Mouse (Mus musculus) hindbrain, embryonic 10.5 days (tissue): ENCODE data around the gene Ugt1a6a. TPM values are rescaled to one million over a fixed set of nuclear protein-coding genes. Genes with fewer than 3 reads are reported as not detected.

ENCODE experiments used
- DNase-seq: peaks from one replicate; pipeline ENCODE4 v3.0.0-alpha.2; 2017; ENCODE audit warnings: low spot score
- H3K27ac ChIP-seq: fragments of 300-500 bp; sonication (generic); 2 replicates; pipeline ENCODE4 v1.5.1; 2016; ENCODE audit warnings: mild to moderate bottlenecking, moderate library complexity
- H3K27me3 ChIP-seq: fragments of 300-500 bp; sonication (generic); 2 replicates; pipeline ENCODE4 v1.6.1; 2016; ENCODE audit warnings: mild to moderate bottlenecking; ENCODE audit not compliant: poor library complexity, insufficient read depth, severe bottlenecking
- H3K36me3 ChIP-seq: fragments of 300-500 bp; sonication (generic); 2 replicates; pipeline ENCODE4 v1.6.1; 2016; ENCODE audit warnings: mild to moderate bottlenecking, moderate library complexity
- H3K4me1 ChIP-seq: fragments of 300-500 bp; sonication (generic); replicated peaks from 2 replicates; pipeline ENCODE4 v1.6.1; 2016; ENCODE audit warnings: mild to moderate bottlenecking
- H3K4me3 ChIP-seq: fragments of 300-500 bp; sonication (generic); 2 replicates; pipeline ENCODE4 v1.5.1; 2016; ENCODE audit warnings: mild to moderate bottlenecking, moderate library complexity
- H3K9me3 ChIP-seq: fragments of 300-500 bp; sonication (generic); 2 replicates; pipeline ENCODE4 v1.6.1; 2016; ENCODE audit warnings: mild to moderate bottlenecking, moderate library complexity
- WGBS: fragments of 180-500 bp; shearing (Covaris S2); methylation state at CpG from one replicate; pipeline ENCODE4 v1.1.7; 2016; 5-methylcytosine and 5-hydroxymethylcytosine counted together
- polyA plus RNA-seq: library from polyadenylated mRNA; unstranded; fragments of >200 nt; fragmentation: Nextera tagmentation; extraction: Ambion mirVana; gene quantifications from 2 replicates; pipeline ENCODE4 v1.2.1, GENCODE M21; 2016

The Ugt1a6a gene
- polyA plus RNA-seq, 1 experiment from 2014 or later = 0.31 TPM

- WGBS = 67% methylated on average over 4 of the region's 4 CpGs
- Histone ChIP-seq H3K36me3 (no peaks in the 10 kb centered on the region), H3K4me1 (no peaks in the 10 kb centered on the region), H3K27me3 (no peaks in the 10 kb centered on the region), H3K27ac (no peak overlapping the region), H3K9me3 (peaks cover 98% of the 10 kb centered on the region), H3K4me3 (no peak overlapping the region)
- no peak for DNase-seq
Measured at GRCm38 (mm10) chr1:88235894-88236415, 101.3 kb downstream of the Ugt1a6a start.

- Histone ChIP-seq H3K27me3 (no peaks in the 10 kb centered on the region), H3K9me3 (peaks cover 98% of the 10 kb centered on the region), H3K27ac (no peak overlapping the region), H3K4me3 (no peak overlapping the region), H3K36me3 (no peaks in the 10 kb centered on the region), H3K4me1 (no peaks in the 10 kb centered on the region)
- no peak for DNase-seq
- WGBS = 79% methylated on average over 5 of the region's 5 CpGs
Measured at GRCm38 (mm10) chr1:88237311-88237710, 102.7 kb downstream of the Ugt1a6a start.

DNA sequence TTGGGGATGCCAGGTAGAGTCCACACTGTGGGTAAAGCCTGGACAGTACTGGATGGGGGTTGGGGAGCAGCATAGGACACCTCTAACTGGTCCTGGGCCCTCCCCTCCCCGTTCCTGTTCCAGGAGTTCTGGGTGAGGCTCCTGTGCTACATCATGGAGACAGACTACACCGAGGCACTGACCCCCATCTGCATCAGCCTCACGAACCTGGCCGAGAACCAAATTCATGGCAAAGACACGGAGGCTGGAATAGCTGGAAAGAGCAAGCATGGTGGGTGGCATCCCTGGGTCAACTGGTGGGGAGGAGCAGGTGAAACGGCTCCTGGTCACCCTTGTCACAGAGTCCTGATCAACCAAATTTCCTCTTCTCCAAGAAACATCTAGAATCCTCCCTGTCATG is 104.2 kb downstream of the Ugt1a6a start:
- H3K4me1 ChIP-seq = no peaks in the 10 kb centered on the region
- DNase-seq = no peak
- H3K4me3 ChIP-seq = no peak overlapping the region
- H3K27me3 ChIP-seq = no peaks in the 10 kb centered on the region
- H3K9me3 ChIP-seq = peaks cover 97% of the 10 kb centered on the region
- no peak overlapping the region for H3K27ac ChIP-seq
- H3K36me3 ChIP-seq = no peaks in the 10 kb centered on the region
- 80% methylated on average over 6 of the region's 6 CpGs for WGBS

- 75% methylated on average over 5 of the region's 5 CpGs for WGBS
Measured at GRCm38 (mm10) chr1:88240072-88240471, 105.5 kb downstream of the Ugt1a6a start.

DNA sequence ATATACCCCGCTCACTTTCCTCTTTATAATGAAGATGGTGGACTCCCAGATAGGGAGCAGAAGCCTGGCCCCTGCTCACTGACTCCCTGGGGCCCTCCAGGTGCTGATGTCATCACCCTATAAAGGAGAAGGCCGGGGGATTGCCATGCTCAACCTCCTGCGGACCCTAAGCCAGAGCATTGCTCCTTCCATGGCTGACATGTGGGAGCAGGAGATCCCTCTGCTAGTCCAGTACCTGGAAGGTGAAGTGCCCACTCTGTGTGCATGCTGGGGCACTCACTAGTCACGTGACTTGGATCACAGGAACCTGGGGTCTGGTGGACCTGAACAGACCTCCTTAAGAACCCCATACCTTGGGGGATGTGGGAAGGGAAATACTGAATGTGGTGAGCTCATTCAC is 106.0 kb downstream of the Ugt1a6a start:
- H3K36me3 ChIP-seq = no peaks in the 10 kb centered on the region
- no peak for DNase-seq
- H3K27me3 ChIP-seq = no peaks in the 10 kb centered on the region
- no peaks in the 10 kb centered on the region for H3K4me1 ChIP-seq
- H3K9me3 ChIP-seq = peaks cover 97% of the 10 kb centered on the region
- H3K4me3 ChIP-seq = no peak overlapping the region
- no peak overlapping the region for H3K27ac ChIP-seq
- WGBS = 77% methylated on average over 4 of the region's 4 CpGs

More at GRCm38 (mm10) chr1:88240072-88240471, 105.5 kb downstream of the Ugt1a6a start:
- Histone ChIP-seq H3K4me3 (no peak overlapping the region), H3K36me3 (no peaks in the 10 kb centered on the region), H3K27me3 (no peaks in the 10 kb centered on the region), H3K9me3 (peaks cover 97% of the 10 kb centered on the region), H3K27ac (no peak overlapping the region), H3K4me1 (no peaks in the 10 kb centered on the region)
- no peak for DNase-seq

DNA sequence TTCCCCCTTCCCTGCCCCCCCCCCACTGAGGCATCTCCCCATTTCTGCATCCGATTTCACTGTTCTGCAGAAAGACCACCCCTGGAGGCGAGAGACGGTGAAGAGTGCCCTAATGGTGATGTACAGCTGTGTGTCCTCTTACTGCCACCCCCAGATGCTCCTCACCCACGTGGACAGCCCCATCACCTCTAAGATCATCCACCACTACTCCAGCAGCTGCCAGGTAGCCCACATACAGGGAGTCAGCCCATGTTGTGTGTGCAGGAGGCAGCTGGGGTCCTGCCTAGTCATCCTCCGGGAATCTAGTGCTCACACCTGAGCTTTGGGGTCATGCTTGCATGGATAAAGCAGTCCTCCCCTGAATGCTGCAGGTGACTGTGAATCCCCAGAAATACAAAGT is 109.3 kb downstream of the Ugt1a6a start:
- no peaks in the 10 kb centered on the region for H3K27me3 ChIP-seq
- no peak overlapping the region for H3K4me3 ChIP-seq
- no peak overlapping the region for H3K27ac ChIP-seq
- peaks cover 99% of the 10 kb centered on the region for H3K9me3 ChIP-seq
- WGBS = 64% methylated on average over 5 of the region's 5 CpGs
- H3K36me3 ChIP-seq = no peaks in the 10 kb centered on the region
- H3K4me1 ChIP-seq = no peaks in the 10 kb centered on the region
- DNase-seq = no peak

- Histone ChIP-seq H3K27me3 (no peaks in the 10 kb centered on the region), H3K36me3 (no peaks in the 10 kb centered on the region), H3K4me3 (no peak overlapping the region), H3K27ac (no peak overlapping the region), H3K4me1 (no peaks in the 10 kb centered on the region), H3K9me3 (peaks cover 99% of the 10 kb centered on the region)
- WGBS = 79% methylated on average over 6 of the region's 6 CpGs
- no peak for DNase-seq
Measured at GRCm38 (mm10) chr1:88245881-88246280, 111.3 kb downstream of the Ugt1a6a start.

DNA sequence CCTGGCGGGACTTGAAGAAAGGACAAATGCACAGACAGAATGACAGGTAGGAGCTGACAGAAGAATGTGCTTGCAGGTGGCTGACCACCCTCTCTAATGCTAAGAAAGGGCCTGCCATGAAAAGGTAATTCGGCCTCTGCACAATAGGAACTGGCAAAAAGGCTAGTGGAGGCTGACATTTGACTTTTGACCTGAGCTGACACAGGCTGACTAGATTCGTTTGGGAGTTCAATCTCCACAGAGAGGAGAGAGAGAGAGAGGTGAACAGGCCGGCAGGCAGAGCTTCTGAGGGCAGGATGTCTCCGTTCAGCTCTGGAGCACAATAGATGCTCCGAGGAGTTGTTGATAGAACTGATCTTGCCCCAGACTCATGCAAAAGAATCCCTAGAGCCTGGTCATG is 111.8 kb downstream of the Ugt1a6a start:
- H3K9me3 ChIP-seq = peaks cover 99% of the 10 kb centered on the region
- WGBS = 44% methylated on average over 6 of the region's 6 CpGs
- no peaks in the 10 kb centered on the region for H3K4me1 ChIP-seq
- H3K27me3 ChIP-seq = no peaks in the 10 kb centered on the region
- no peak overlapping the region for H3K27ac ChIP-seq
- no peak for DNase-seq
- no peak overlapping the region for H3K4me3 ChIP-seq
- no peaks in the 10 kb centered on the region for H3K36me3 ChIP-seq

- WGBS = 54% methylated on average over 2 of the region's 2 CpGs
- no peaks in the 10 kb centered on the region for H3K27me3 ChIP-seq
- no peaks in the 10 kb centered on the region for H3K4me1 ChIP-seq
- peaks cover 97% of the 10 kb centered on the region for H3K9me3 ChIP-seq
- no peak overlapping the region for H3K4me3 ChIP-seq
- H3K36me3 ChIP-seq = no peaks in the 10 kb centered on the region
- DNase-seq = no peak
- no peak overlapping the region for H3K27ac ChIP-seq
Measured at GRCm38 (mm10) chr1:88247660-88248059, 113.1 kb downstream of the Ugt1a6a start.

GRCm38 (mm10) chr1:88248658-88249057 is 114.0 kb downstream of the Ugt1a6a start:
- WGBS = 71% methylated on average over 4 of the region's 4 CpGs
- Histone ChIP-seq H3K36me3 (no peaks in the 10 kb centered on the region), H3K4me3 (no peak overlapping the region), H3K4me1 (no peaks in the 10 kb centered on the region), H3K9me3 (peaks cover 98% of the 10 kb centered on the region), H3K27me3 (no peaks in the 10 kb centered on the region), H3K27ac (no peak overlapping the region)
- DNase-seq = no peak

DNA sequence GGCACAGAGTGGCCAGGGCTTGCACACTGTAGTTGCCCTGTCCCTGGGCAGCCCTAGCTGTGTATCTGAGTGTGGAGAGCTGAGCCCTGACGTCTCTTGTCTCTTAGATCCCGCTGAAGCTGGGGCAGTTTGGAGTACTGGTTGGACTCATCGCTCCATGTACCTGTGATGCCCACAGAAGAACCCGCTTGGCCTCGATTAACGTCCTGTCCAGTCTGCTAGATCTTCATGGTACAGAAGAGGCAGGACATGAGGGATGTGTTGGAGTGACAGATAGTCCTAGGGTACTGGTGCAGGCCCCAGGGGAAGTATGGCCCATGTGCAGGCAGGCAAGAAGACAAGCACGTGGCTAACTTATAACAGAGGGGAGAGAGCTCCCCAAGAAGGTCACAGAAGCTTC is 115.0 kb downstream of the Ugt1a6a start:
- H3K4me1 ChIP-seq = no peaks in the 10 kb centered on the region
- no peaks in the 10 kb centered on the region for H3K36me3 ChIP-seq
- peaks cover 98% of the 10 kb centered on the region for H3K9me3 ChIP-seq
- no peaks in the 10 kb centered on the region for H3K27me3 ChIP-seq
- DNase-seq = no peak
- 76% methylated on average over 7 of the region's 7 CpGs for WGBS
- no peak overlapping the region for H3K4me3 ChIP-seq
- no peak overlapping the region for H3K27ac ChIP-seq

DNA sequence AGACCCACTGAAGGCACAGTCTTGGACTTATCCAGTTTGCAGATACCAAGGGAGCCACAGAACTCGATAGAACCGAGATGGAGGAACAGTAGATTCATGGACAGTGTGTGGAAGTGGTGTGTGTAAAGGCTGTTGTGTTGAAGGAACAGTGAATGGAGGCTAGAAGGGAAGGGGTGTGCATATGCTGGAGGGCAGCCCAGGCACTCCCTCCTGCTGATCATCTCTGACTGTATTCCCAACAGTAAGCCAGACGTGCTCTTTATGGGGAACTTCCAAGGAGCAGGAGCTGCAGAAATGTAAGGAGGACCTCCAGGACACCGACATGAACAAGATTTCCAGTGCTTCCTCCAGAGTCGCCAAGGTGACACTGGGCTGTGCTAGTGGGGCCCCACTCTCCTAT is 115.4 kb downstream of the Ugt1a6a start:
- WGBS = 83% methylated on average over 5 of the region's 5 CpGs
- DNase-seq = no peak
- Histone ChIP-seq H3K4me1 (no peaks in the 10 kb centered on the region), H3K4me3 (no peak overlapping the region), H3K9me3 (peaks cover 98% of the 10 kb centered on the region), H3K27me3 (no peaks in the 10 kb centered on the region), H3K36me3 (no peaks in the 10 kb centered on the region), H3K27ac (no peak overlapping the region)

DNA sequence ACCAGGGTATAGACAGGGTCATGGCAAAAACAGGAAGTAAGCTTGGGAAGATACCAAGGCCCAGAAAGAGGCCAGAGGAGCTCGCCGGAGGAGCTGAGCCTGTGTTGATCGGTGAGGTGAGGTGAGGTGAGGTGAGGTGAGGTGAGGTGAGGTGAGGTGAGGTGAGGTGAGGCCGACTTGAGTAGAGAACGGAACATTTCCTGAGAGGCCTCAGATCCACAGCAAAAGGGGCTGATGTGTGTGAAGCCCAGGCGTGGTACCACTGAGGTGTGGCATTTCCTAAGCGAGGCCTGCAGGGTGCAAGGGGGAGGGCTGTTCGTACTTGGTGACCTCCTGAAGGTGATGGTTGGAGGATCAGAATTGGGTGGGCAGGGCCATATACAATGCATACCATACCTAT is 118.5 kb downstream of the Ugt1a6a start:
- DNase-seq = no peak
- Histone ChIP-seq H3K36me3 (no peaks in the 10 kb centered on the region), H3K4me3 (no peak overlapping the region), H3K27me3 (no peaks in the 10 kb centered on the region), H3K4me1 (no peaks in the 10 kb centered on the region), H3K9me3 (peaks cover 98% of the 10 kb centered on the region), H3K27ac (no peak overlapping the region)
- WGBS = 74% methylated on average over 8 of the region's 8 CpGs

DNA sequence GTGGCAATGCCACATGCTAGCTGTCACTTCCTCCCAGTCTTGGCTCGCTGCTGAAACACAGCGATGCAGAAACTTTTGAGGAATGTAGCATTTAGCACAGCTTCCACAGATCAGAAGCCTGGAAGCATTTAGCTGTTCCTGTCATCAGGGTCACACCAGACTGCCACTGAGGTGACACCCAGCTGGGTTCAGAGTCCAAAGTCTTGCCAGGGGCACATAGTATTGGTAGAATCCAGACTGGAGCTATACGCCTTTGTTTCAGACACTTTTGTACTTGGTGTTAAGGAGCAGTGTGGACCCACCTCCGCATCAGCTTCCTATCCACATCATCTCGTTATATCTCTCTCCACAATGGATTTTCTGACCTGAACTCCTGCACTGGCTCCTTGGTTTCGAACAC is 118.9 kb downstream of the Ugt1a6a start:
- Histone ChIP-seq H3K4me3 (no peak overlapping the region), H3K27ac (no peak overlapping the region), H3K4me1 (no peaks in the 10 kb centered on the region), H3K27me3 (no peaks in the 10 kb centered on the region), H3K36me3 (no peaks in the 10 kb centered on the region), H3K9me3 (peaks cover 98% of the 10 kb centered on the region)
- 73% methylated on average over 6 of the region's 6 CpGs for WGBS
- DNase-seq = no peak
